Mouse (Mus musculus) brain, embryonic 14.5 days (tissue): ENCODE data around the gene Camk2n2.

ENCODE experiments used
- CTCF ChIP-seq: fragments of 200-500 bp; IDR thresholded peaks from 2 replicates; pipeline ENCODE4 v1.5.1; 2012; ENCODE audit warnings: inconsistent platforms, mild to moderate bottlenecking, moderate library complexity, borderline replicate concordance; ENCODE audit not compliant: insufficient read depth, insufficient read length; ENCODE audit errors: extremely low read depth
- POLR2A ChIP-seq: fragments of 200-500 bp; IDR thresholded peaks from 2 replicates; pipeline ENCODE4 v1.6.1; 2012; ENCODE audit warnings: mild to moderate bottlenecking, inconsistent platforms, borderline replicate concordance; ENCODE audit not compliant: poor library complexity, insufficient read depth, insufficient read length, severe bottlenecking; ENCODE audit errors: extremely low read depth

DNA sequence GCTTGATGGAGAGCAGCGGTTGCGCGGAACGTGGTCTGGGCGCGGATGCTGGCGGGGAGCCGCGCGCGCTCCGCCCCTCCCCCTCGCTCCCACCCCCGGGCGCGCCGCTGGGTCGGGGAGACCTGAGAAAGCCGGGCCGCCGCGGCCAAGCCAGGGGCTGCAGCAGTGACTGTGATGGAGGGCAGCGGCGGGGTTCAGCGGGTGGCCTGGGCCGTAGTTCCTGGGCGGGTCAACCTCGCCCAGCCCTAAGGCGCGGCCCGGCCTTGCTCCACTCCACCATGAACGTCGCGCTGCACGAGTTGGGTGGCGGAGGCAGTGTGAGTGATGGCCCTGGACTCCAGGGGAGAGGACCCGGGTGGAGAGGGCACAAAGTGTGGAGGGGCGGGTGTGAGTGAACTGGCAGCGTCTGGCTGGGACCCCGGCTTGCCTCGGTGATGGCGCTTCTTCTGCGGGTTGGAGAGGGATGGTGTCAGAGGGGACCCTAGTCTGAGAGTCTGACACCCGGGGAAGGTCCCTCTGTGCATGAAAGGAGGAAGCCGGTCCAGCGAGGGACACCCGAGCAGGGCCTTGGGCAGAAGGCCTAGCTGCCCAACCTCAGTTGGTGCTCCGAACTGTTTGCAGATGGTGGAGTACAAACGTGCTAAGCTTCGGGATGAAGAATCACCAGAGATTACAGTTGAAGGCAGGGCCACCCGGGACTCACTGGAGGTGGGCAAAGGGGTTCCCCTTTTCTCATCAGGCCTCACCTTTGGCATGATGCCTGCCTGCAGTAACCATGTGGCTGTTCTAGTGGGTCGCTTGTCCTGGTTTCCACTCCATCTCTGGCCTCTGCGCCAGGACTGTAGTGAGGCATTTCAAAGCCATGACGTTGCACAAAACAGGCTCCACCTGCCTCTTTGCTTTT lies 8.9 kb upstream of the Camk2n2 start, which contains the start of gene Ece2:
- TF ChIP-seq CTCF (no peak), POLR2A (0 out of 2 replicates have a peak, but pooled peaks have one; percentile 21)
